Mouse (Mus musculus): Measurements from ENCODE around the gene Farsa. TPM values are rescaled to one million over a fixed set of nuclear protein-coding genes. Genes with fewer than 3 reads are reported as not detected.
"Not testable (repeated sequence)": the region's sequence is repeated elsewhere in the genome, so short reads cannot be mapped to it uniquely, and the experiment has no call there.

Farsa gene
- total RNA-seq, 1 experiment from 2014 or later: 108 TPM

GRCm38 (mm10) chr8:84901752-84902151 is 45.0 kb downstream of the Farsa start, which contains the start of gene Klf1:
Klf1 (plus strand) TSS chr8:84901928.
- no peak for ATAC-seq (replicated peaks in 1 of 2; ENCODE audit: insufficient read depth in 1 of 2, low FRiP score in 2 of 2, low TSS enrichment in 1 of 2, low read depth in 1 of 2, poor library complexity in 2 of 2, severe bottlenecking in 2 of 2)

- no peak for ATAC-seq (replicated peaks in 1 of 2; ENCODE audit: insufficient read depth in 1 of 2, low FRiP score in 2 of 2, low TSS enrichment in 1 of 2, low read depth in 1 of 2, poor library complexity in 2 of 2, severe bottlenecking in 2 of 2)
These were observed 45.7 kb downstream of the Farsa start for GRCm38 (mm10) chr8:84902367-84902919.

GRCm38 (mm10) chr8:84902920-84903661 is 46.3 kb downstream of the Farsa start:
- ATAC-seq (replicated peaks in 1 of 2; ENCODE audit: insufficient read depth in 1 of 2, low FRiP score in 2 of 2, low TSS enrichment in 1 of 2, low read depth in 1 of 2, poor library complexity in 2 of 2, severe bottlenecking in 2 of 2): peak; percentile 86 to 89

GRCm38 (mm10) chr8:84904351-84904750 is 47.6 kb downstream of the Farsa start:
- no peak for ATAC-seq (replicated peaks in 1 of 2; ENCODE audit: insufficient read depth in 1 of 2, low FRiP score in 2 of 2, low TSS enrichment in 1 of 2, low read depth in 1 of 2, poor library complexity in 2 of 2, severe bottlenecking in 2 of 2)

GRCm38 (mm10) chr8:84907037-84907436 is 50.2 kb downstream of the Farsa start:
- ATAC-seq (replicated peaks in 1 of 2; ENCODE audit: insufficient read depth in 1 of 2, low FRiP score in 2 of 2, low TSS enrichment in 1 of 2, low read depth in 1 of 2, poor library complexity in 2 of 2, severe bottlenecking in 2 of 2): no peak

- ATAC-seq (replicated peaks in 1 of 2; ENCODE audit: insufficient read depth in 1 of 2, low FRiP score in 2 of 2, low TSS enrichment in 1 of 2, low read depth in 1 of 2, poor library complexity in 2 of 2, severe bottlenecking in 2 of 2): no peak
These were observed 50.7 kb downstream of the Farsa start for GRCm38 (mm10) chr8:84907493-84907892.

- not testable (repeated sequence) for ATAC-seq (replicated peaks in 1 of 2; ENCODE audit: insufficient read depth in 1 of 2, low FRiP score in 2 of 2, low TSS enrichment in 1 of 2, low read depth in 1 of 2, poor library complexity in 2 of 2, severe bottlenecking in 2 of 2)
These were observed 51.2 kb downstream of the Farsa start for GRCm38 (mm10) chr8:84907979-84908378.

- ATAC-seq (replicated peaks in 1 of 2; ENCODE audit: insufficient read depth in 1 of 2, low FRiP score in 2 of 2, low TSS enrichment in 1 of 2, low read depth in 1 of 2, poor library complexity in 2 of 2, severe bottlenecking in 2 of 2): peak; percentile 92 to 93
These were observed 51.8 kb downstream of the Farsa start, which contains the start of gene Dnase2a for GRCm38 (mm10) chr8:84908421-84909161. Dnase2a (plus strand) TSS chr8:84908560.

- ATAC-seq (replicated peaks in 1 of 2; ENCODE audit: insufficient read depth in 1 of 2, low FRiP score in 2 of 2, low TSS enrichment in 1 of 2, low read depth in 1 of 2, poor library complexity in 2 of 2, severe bottlenecking in 2 of 2): no peak
These were observed 52.5 kb downstream of the Farsa start for GRCm38 (mm10) chr8:84909162-84909767.

- ATAC-seq (replicated peaks in 1 of 2; ENCODE audit: insufficient read depth in 1 of 2, low FRiP score in 2 of 2, low TSS enrichment in 1 of 2, low read depth in 1 of 2, poor library complexity in 2 of 2, severe bottlenecking in 2 of 2): no peak
These were observed 53.2 kb downstream of the Farsa start for GRCm38 (mm10) chr8:84909949-84910348.

GRCm38 (mm10) chr8:84910551-84910950 is 53.8 kb downstream of the Farsa start:
- no peak for ATAC-seq (replicated peaks in 1 of 2; ENCODE audit: insufficient read depth in 1 of 2, low FRiP score in 2 of 2, low TSS enrichment in 1 of 2, low read depth in 1 of 2, poor library complexity in 2 of 2, severe bottlenecking in 2 of 2)

GRCm38 (mm10) chr8:84911854-84912253 is 55.1 kb downstream of the Farsa start:
- no peak for ATAC-seq (replicated peaks in 1 of 2; ENCODE audit: insufficient read depth in 1 of 2, low FRiP score in 2 of 2, low TSS enrichment in 1 of 2, low read depth in 1 of 2, poor library complexity in 2 of 2, severe bottlenecking in 2 of 2)

GRCm38 (mm10) chr8:84912391-84912790 is 55.6 kb downstream of the Farsa start:
- no peak for ATAC-seq (replicated peaks in 1 of 2; ENCODE audit: insufficient read depth in 1 of 2, low FRiP score in 2 of 2, low TSS enrichment in 1 of 2, low read depth in 1 of 2, poor library complexity in 2 of 2, severe bottlenecking in 2 of 2)

GRCm38 (mm10) chr8:84912895-84913501 is 56.2 kb downstream of the Farsa start:
- peak; percentile 37 to 41; a peak in 3 of 4 replicates for ATAC-seq (replicated peaks in 1 of 2; ENCODE audit: insufficient read depth in 1 of 2, low FRiP score in 2 of 2, low TSS enrichment in 1 of 2, low read depth in 1 of 2, poor library complexity in 2 of 2, severe bottlenecking in 2 of 2)

- no peak for ATAC-seq (replicated peaks in 1 of 2; ENCODE audit: insufficient read depth in 1 of 2, low FRiP score in 2 of 2, low TSS enrichment in 1 of 2, low read depth in 1 of 2, poor library complexity in 2 of 2, severe bottlenecking in 2 of 2)
These were observed 56.7 kb downstream of the Farsa start for GRCm38 (mm10) chr8:84913502-84913900.

GRCm38 (mm10) chr8:84913960-84914359 is 57.2 kb downstream of the Farsa start:
- peak in 1 of 2 experiments; percentile 26; a peak in 1 of 4 replicates for ATAC-seq (replicated peaks in 1 of 2; ENCODE audit: insufficient read depth in 1 of 2, low FRiP score in 2 of 2, low TSS enrichment in 1 of 2, low read depth in 1 of 2, poor library complexity in 2 of 2, severe bottlenecking in 2 of 2)

GRCm38 (mm10) chr8:84915269-84915668 is 58.5 kb downstream of the Farsa start:
- no peak for ATAC-seq (replicated peaks in 1 of 2; ENCODE audit: insufficient read depth in 1 of 2, low FRiP score in 2 of 2, low TSS enrichment in 1 of 2, low read depth in 1 of 2, poor library complexity in 2 of 2, severe bottlenecking in 2 of 2)
